Mouse (Mus musculus) E14TG2a.4 (cell line): ENCODE data around the gene Arid1a.

Experiments
- CTCF ChIP-seq: conservative IDR thresholded peaks from 2 replicates; pipeline ENCODE4 v1.5.1; 2014; ENCODE audit warnings: low read length
- NANOG ChIP-seq: IDR thresholded peaks from 2 replicates; pipeline ENCODE4 v1.6.1; 2014; ENCODE audit warnings: borderline replicate concordance, low read length, mixed read lengths
- POU5F1 ChIP-seq: IDR thresholded peaks from 2 replicates; pipeline ENCODE4 v1.6.1; 2014; ENCODE audit warnings: low read length, borderline replicate concordance

- TF ChIP-seq CTCF (no peak), NANOG (no peak), POU5F1 (no peak)
These were observed 49.1 kb downstream of the Arid1a start for GRCm38 (mm10) chr4:133707464-133707863.
